In genomic region chr14:60790103-60790502, GRCm38 (mm10) we compare ENCODE assay signal across 8 mouse cellular contexts. TPM values are rescaled to one million over a fixed set of nuclear protein-coding genes. Genes with fewer than 3 reads are reported as not detected.
DNase-seq lines count a peak whose midpoint lies in the region; ATAC-seq and TF ChIP-seq lines count a peak whose summit lies in the region.

No protein-coding gene starts in this region.

- intact Hi-C loops in heart, postnatal 14 days (cut with DNase I) = no loop called here

- TF ChIP-seq CTCF in midbrain, postnatal 0 days (IDR thresholded peaks at IDR 0.05) = peak; percentile 73

- peaks cover 3% of the 10 kb centered on the region for H3K4me1 ChIP-seq in liver, embryonic 11.5 days (replicated peaks; ENCODE audit: control insufficient read depth, insufficient read depth, low read length)
- H3K4me1 ChIP-seq in midbrain, postnatal 0 days (ENCODE audit: insufficient read depth, low read length) = no peaks in the 10 kb centered on the region

- ATAC-seq in liver, embryonic 11.5 days (replicated peaks; ENCODE audit: low FRiP score) = no peak; the same call in 1 of the 2 replicates
- 0 out of 2 replicates have a peak, but pooled peaks have one; percentile 20 for ATAC-seq in midbrain, postnatal 0 days (ENCODE audit: low FRiP score)

- no peaks in the 10 kb centered on the region for H3K27me3 ChIP-seq in liver, embryonic 11.5 days (replicated peaks; ENCODE audit: control insufficient read depth, insufficient read depth, low read length)
- no peaks in the 10 kb centered on the region for H3K27me3 ChIP-seq in midbrain, postnatal 0 days (ENCODE audit: insufficient read depth, low read length)

- H3K36me3 ChIP-seq in liver, embryonic 11.5 days (ENCODE audit: control insufficient read depth, insufficient read depth, low read length) = peaks cover 5% of the 10 kb centered on the region; the same call in 1 of the 2 replicates
- peaks cover 13% of the 10 kb centered on the region; the same call in 1 of the 2 replicates for H3K36me3 ChIP-seq in midbrain, postnatal 0 days (ENCODE audit: insufficient read depth, low read length)

- H3K4me3 ChIP-seq in liver, embryonic 11.5 days (ENCODE audit: low read depth, low read length) = no peak overlapping the region
- H3K4me3 ChIP-seq in midbrain, postnatal 0 days (ENCODE audit: low read depth, low read length) = no peak overlapping the region

- no peak overlapping the region for H3K27ac ChIP-seq in liver, embryonic 11.5 days (ENCODE audit: low read depth, low read length)
- no peak overlapping the region for H3K27ac ChIP-seq in midbrain, postnatal 0 days (ENCODE audit: low read depth, low read length)

- no peak overlapping the region for H3K9ac ChIP-seq in liver, embryonic 11.5 days (ENCODE audit: low read depth, low read length)
- no peak overlapping the region for H3K9ac ChIP-seq in midbrain, postnatal 0 days (replicated peaks; ENCODE audit: low read length, poor library complexity, severe bottlenecking)

- H3K9me3 ChIP-seq in liver, embryonic 11.5 days (ENCODE audit: control insufficient read depth, low read length) = no peaks in the 10 kb centered on the region
- no peaks in the 10 kb centered on the region for H3K9me3 ChIP-seq in midbrain, postnatal 0 days (ENCODE audit: low read length)

- WGBS in liver, embryonic 11.5 days = 43% methylated on average over 3 of the region's 3 CpGs
- WGBS in midbrain, postnatal 0 days = 41% methylated on average over 3 of the region's 3 CpGs

- peak; percentile 44 for DNase-seq in liver
- no peak for DNase-seq in liver, embryonic 11.5 days (ENCODE audit: low spot score)
- DNase-seq in NIH3T3 (ENCODE audit: low read depth) = peak; percentile 66
- DNase-seq in cerebellum, adult 9-10 months = peak; percentile 60
- peak; percentile 50 to 76 for DNase-seq in heart, postnatal 14 days
- DNase-seq in layer of hippocampus, postnatal 10 days (ENCODE audit: low spot score in 2 of 2) = peak; percentile 57 to 70
- DNase-seq in midbrain, postnatal 0 days (ENCODE audit: low spot score) = peak; percentile 62
- DNase-seq in thymus, postnatal 25 days = peak; percentile 60

- H3K4me2 ChIP-seq in liver, embryonic 11.5 days = no peak overlapping the region
- H3K4me2 ChIP-seq in midbrain, postnatal 0 days (ENCODE audit: low read depth, low read length, poor library complexity, severe bottlenecking) = no peak overlapping the region

RNA-seq across cellular contexts. Expression of gene Mipep, which starts 5.7 kb away (rescaled TPM):
- 27.8 TPM in 2 replicates for polyA plus RNA-seq in liver, embryonic 11.5 days (2014; fragmentation: Nextera tagmentation; extraction: Ambion mirVana)
- 10 to 100 TPM; 51.6 to 52.2 TPM for total RNA-seq in heart, postnatal 14 days (2021)
- total RNA-seq in layer of hippocampus, postnatal 10 days (2021) = 10 to 100 TPM; 25.9 to 26.8 TPM
- total RNA-seq in midbrain, postnatal 0 days (2014; rRNA removed) = 23.6 and 32.1 TPM in 2 replicates
- 16.7 and 17.1 TPM in 2 replicates for polyA plus RNA-seq in midbrain, postnatal 0 days (2015; fragmentation: Nextera tagmentation; extraction: Ambion mirVana)

RNA-seq across cellular contexts. Expression of gene C1qtnf9, which starts 22.2 kb away (rescaled TPM):
- 0.09 and 0.19 TPM in 2 replicates for polyA plus RNA-seq in liver, embryonic 11.5 days (2014; fragmentation: Nextera tagmentation; extraction: Ambion mirVana)
- 10 to 100 TPM; 42.8 to 43.8 TPM for total RNA-seq in heart, postnatal 14 days (2021)
- under 1 TPM in 1 of 2 experiments, not detected in 1; 0.18 TPM for total RNA-seq in layer of hippocampus, postnatal 10 days (2021)
- 0.11 and 0.28 TPM in 2 replicates for total RNA-seq in midbrain, postnatal 0 days (2014; rRNA removed)
- 0.10 TPM in 1 of 2 replicates, not detected in the other for polyA plus RNA-seq in midbrain, postnatal 0 days (2015; fragmentation: Nextera tagmentation; extraction: Ambion mirVana)

Comparison
In these comparisons a context has a peak if more than half of its experiments do, and no peak if none do; other contexts are left out.
1. RNA of gene C1qtnf9, which starts 22.2 kb away (total RNA-seq): 42.8 to 43.8 TPM in heart, postnatal 14 days; 0.18 TPM in layer of hippocampus, postnatal 10 days and 0.11 to 0.28 TPM in midbrain, postnatal 0 days; every median in the first group is over 10 times any median in the second.